Mouse (Mus musculus) layer of hippocampus, adult 8-10 months (tissue): ENCODE data around the gene Luc7l3. TPM values are rescaled to one million over a fixed set of nuclear protein-coding genes. Genes with fewer than 3 reads are reported as not detected.
A peak's percentile ranks its signal among the peaks of the same experiment; 100 is the strongest.

Experiments
- DNase-seq, 2 experiments: peaks; one replicate each; pipeline ENCODE4 v3.0.0; 2022; ENCODE audit warnings: low spot score in 2 of 2
- total RNA-seq, 4 experiments: library from RNA; stranded (reverse); gene quantifications; 2 replicates each; pipeline ENCODE4 v1.2.4; 2022

Gene Luc7l3
- total RNA-seq, 4 experiments from 2014 or later, result 101 to 126 (median 109) TPM

DNA sequence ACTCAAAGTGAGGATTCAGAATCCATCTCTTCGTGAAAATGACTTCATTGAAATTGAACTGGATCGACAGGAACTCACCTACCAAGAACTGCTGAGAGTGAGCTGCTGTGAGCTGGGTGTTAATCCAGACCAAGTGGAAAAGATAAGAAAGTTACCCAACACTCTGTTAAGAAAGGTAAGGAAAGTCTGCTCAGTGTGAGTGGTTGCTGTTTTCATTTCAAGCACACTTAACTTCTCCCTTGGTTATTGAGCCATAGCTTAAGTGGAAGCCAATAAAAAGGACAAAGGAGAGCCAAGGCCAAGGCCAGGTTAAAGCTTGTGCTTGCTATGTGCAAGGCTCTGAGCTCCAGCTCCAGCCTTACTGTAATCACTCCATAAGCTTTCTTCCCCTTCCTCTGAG lies 16.6 kb upstream of the Luc7l3 start:
- DNase-seq, result no peak

DNA sequence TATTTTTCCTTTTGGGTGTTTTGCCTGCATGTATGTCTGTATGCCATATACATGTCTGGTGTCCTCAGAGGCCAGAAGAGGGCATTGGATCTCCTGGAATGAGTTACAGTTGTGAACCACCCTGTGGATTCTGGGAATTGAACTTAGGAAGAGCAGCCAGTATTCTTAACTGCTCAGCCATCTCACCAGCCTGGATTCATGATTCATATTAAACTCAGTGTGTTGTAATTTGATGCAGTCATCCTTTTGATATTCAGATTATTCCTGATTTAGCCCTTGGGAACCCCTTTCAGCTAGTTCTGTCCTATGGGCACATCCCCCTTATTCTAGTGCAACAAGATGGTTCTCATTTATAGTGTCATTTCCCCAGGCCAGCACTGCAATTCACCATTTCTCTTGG lies 14.8 kb upstream of the Luc7l3 start:
- DNase-seq, result no peak

DNA sequence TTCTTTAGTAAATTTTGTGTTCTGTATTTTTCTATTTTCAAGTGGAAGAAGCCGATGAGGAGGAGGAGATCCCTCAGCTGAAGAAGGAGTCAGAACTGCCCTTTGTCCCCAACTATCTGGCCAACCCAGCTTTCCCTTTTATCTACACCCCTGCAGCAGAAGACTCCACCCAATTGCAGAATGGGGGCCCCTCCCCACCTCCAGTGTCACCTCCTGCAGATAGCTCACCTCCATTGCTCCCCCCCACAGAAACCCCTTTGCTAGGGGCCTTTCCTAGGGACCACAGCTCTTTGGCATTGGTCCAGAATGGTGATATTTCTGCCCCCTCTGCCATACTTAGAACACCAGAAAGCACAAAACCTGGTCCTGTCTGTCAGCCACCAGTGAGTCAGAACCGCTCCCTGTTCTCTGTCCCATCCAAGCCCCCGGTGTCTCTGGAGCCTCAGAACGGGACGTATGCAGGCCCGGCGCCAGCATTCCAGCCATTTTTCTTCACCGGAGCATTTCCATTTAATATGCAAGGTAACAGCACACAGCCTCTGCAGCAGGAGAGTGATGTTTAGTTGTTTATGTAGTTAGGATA lies 12.7 kb upstream of the Luc7l3 start:
- no peak for DNase-seq

DNA sequence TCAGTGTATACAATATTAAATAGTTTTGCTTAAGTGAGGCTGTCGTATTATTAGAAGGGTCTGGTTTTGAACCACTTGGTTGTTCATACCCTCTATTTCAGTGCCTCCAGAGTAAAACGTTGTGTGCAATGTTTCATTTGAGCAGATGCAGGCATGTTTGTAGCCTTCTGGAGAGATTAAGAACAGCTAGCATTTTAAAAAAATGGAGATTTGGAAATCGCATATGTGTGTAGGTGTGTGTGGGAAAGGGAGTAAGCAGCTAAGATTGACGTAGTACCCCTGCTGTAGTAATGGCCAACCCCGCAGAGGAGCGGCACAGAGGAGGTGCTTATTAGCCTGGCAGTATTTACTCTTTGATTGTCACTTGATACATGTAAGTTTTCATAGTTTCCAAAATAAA lies 10.9 kb upstream of the Luc7l3 start:
- peak in 1 of 2 experiments; percentile 34 for DNase-seq

DNA sequence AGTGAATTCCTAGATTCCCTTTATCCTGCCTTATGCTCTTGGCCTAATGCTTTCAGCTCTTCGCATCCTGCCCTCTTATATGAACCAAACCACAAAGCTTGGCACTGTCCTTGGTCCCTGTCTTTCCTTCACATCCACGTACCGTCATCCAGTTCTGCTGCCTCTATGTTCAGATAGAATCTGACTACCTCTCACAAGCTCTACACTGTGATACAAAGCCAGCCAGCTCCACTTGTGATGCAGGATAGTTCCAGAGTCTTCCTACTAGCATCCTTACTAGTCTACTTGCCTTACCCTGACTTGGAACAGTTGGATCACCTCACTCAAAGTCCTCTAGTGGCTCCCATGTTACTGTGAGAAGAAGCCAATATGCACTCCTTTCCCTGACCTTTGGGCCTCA lies 8.4 kb upstream of the Luc7l3 start:
- no peak for DNase-seq

DNA sequence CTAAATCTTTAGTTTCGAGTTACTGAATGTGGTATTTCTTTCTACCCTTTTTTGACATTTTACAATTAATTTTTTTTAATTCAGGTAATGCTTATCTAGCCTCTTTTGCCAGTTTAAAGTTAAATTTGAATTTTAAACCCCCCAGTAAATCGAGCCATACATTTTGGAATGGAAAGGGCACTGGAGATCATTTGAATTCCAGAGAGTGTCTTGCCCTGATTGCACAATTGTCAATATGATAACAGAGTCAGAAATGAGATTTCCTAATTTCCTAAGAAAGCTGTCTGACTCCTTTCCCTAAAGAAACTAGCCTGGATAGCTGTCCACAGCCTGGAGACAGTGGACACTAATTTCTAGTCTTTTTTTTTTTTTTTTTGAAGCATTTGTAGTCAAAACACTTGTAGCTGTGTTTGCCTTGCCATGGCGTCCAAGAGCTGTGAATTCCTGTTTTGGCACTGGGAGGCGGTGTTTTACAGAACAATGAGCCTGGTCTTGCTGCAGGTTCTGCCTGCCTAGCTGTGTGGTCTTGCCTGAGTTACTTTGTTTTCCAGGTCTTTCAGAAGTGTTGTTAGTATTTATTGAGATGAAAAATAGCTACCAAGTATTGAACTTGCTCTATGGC lies 7.6 kb upstream of the Luc7l3 start:
- DNase-seq, result peak; percentile 67 to 69

DNA sequence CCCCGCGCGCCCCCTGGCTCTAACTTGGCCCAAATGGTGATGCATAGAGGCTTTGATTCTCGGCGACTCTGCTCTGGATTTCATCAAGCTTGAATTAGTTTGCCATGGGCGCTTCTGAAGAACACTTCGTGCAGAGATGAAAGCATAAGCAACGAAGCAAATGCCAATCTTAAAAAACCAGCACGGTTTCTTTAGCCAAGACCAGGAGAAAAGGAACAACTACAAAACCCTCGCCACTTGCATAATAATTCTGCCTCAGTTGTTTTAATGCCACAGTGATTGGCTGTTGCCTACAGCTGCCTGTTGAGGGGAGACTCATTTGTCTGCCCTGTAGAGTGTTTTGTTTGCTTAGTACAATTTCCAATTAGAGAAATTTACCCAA lies 6.8 kb upstream of the Luc7l3 start:
- DNase-seq, result peak; percentile 30 to 58

DNA sequence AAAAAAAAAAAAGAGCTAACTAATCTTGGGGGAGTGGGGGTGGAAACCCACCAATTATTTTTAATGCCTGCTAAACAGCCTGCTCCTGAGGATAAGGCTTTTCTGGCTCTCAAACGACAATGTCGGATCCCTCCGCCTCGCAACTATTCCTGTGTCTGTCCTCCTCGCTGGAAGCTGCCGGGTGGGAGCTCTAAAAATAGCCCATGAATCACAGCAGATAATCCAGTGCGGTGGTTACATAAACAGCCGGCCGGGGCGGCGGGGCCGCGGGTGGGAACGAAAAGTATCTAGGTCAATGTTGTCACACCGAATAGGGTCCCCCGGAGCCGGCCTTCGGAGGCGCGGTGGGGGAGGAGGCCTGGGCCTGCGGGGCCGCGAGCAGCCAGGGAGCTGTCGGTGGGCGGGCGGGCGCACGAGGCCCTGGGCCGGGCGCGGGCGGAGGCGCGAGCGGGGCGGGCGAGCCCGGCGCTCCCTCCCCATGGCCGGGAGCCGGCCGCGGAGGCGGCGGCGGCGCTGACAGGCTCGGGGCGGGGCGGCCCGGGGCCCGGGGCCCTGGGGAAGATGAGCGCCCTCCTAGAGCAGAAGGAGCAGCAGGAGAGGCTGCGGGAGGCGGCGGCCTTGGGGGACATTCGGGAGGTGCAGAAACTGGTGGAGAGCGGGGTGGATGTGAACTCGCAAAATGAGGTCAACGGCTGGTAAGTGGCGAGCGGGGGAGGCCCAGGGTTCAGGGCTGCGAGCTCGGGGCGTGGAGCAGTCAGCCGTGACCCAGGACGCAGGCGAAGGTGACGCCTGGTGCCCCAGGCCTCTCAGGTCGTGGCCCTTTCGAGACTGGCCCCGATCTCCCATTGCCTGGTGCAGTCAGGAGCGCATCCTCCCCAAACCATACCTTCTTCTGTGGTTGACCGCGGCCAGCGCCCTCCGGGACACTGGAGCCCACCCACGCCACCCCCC lies 6.2 kb upstream of the Luc7l3 start, which contains the start of gene Ankrd40:
TSS of gene Ankrd40 (plus strand) at position 309 of the 951 bp plus-strand sequence.
- DNase-seq, result peak; percentile 97 to 98

DNA sequence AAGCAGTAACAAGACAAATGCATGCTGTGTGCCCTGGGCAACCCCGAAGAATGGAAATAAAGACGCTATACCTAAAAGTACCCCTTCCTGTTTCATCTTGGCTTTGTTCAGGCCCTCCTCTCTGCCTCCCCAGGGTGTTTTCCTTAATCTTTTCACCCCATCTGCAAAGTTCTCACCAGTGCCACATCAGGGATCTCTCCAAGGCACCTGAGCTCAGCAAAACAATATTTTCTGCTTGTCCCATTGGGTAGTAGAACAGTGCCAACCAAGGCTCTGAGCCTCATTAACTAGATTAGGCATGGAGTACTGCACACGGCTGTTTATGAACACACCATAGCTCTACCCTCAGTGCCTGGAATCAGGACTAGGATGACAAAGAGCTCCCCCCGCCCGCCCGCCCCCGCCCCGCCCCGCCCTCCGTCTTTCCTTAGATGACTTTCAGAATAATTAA lies 5.2 kb upstream of the Luc7l3 start:
- no peak for DNase-seq

DNA sequence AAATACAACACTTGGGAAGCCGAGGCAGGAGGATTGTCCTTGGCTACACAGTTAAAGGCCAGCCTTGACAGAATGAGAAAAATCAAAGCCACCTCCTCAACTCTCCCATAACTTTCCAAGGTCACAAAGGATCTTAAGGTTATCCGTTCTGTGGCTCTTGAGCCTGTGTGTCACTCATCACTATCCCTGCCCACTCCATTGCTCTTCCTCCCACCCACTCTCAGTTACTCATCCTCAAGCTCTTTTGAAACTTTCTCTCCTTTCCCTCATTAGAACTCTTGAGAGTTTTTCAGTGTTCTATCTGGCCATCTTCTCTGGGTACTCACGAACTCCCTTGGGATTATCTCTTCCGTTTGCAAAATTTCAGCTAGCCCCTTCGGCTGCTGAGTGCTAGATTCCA lies 2.8 kb upstream of the Luc7l3 start:
- no peak for DNase-seq

DNA sequence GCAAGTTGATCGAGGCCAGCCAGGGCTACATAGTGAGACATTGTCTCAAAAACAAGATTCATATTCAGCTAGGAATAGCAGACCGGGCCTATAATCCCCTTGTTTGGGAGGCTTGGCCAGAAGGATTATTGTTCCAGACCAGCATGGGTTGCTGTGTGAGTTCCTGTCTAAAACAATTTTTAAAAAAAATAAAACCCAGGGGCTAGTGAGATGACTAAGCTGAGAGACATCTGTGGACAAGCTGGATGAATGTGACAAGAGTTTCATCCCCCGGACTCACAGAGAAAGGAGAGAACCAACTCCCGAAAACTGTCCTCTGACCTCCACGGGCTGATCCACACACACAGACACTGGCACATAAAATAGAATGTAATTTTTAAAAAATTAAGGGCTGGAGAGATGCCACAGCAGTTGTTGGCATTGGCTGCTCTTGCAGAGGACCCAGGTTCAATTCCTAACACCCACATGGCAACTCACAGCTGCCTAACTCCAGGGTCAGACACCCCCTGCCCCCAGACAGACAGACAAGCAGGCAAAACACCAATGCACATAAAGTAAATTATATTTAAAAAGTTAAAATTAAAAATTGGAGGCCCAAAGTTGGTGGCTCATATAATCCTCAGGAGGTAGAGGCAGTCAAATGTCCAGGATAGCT lies 1.6 kb upstream of the Luc7l3 start:
- DNase-seq, result no peak

DNA sequence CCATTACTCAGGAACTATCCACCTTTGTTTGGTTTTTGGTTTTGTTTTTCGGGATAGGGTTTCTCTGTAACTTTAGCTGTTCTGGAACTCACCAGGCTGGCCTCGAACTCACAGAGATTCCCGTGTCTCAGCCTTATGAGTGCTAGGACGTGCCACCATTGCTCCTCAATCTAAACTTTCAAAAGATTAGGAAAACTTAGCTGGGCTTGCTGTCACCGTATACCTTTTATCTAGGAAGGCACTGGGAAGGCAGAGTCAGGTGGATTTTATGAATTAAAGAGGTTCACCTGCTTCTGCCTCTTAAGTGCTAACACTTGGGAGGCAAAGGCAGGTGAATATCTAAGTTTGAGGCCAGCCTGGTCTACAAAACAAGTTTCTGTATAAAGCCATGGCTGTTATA lies 848 bp upstream of the Luc7l3 start:
- DNase-seq, result no peak

DNA sequence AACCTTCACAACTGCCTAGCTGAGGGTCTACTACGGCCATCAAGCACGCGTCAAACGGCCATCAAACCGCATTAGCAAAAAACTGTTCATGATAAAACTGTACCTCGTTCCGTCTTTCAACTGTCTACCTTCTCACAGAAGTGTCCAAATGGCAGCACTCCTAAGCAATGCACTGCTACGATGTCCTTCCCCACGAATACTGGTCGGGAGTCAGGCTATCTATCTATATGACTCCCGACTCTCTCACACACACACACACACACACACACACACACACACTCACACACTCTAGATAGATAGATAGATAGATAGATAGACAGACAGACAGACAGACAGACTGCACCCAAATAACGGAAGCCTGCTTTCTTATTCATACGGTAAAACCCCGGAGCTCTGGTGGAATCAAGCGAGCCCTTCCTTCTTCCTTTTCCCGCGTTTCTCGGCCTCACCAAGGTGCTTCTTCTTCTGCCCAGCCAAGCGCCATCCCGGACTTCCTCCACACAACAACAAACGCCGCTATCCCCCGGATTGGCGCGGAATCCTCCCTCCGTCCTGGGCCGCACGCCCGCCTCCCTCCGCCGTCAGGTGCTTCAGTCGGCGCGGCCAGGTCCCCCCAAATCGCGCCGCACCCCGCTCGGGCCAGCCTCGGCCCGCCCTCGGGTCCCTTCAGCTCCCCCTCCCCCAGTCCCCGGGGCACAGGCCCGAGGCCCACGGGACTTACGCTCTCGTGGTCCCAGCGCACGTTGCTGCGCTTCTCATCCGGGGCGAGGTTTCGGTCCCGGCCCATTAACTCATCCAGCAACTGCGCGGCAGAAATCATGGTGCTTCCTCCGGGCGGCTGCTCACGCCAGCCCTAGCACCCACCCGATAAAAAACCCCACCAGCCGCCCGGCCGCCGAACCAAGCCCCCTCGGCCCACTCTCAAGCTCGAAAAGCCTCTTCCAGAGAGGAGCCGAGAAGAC lies 538 bp downstream of the Luc7l3 start:
- no peak for DNase-seq

DNA sequence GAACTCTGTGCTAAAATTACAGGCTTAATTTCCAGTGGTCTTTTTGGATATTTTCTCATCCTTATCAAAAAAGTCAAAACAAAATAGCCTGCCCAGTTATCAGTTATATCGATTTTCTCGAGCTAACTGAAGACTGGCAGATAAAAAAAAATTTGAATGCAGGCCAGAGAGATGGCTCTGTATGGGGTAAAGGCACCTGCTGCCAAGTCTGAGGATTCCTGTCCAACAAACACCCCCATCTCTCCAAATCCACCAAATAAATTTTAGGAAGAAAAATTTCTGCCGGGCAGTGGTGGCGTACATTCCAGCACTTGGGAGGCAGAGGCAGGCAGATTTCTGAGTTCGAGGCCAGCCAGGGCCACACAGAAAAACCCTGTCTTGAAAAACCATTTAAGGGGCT lies 3.7 kb downstream of the Luc7l3 start:
- no peak for DNase-seq

DNA sequence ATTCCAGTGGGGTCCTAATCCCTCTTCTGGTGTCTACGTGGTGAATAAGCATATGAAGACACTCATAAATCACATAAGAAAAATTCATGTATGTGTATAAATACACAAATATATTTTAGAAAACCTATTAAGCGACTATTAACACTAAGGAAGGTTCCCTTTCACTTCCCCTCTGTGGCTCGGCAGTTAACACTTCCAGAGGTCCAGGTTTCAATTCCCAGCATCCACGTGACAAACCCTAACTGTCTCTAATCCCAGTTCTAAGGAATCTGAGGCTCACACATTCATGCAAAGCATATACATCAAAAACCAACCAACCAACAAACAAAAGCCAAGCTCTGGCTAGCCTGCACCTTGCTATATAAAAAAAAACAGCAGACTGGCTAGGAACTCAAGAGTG lies 4.3 kb downstream of the Luc7l3 start:
- no peak for DNase-seq

DNA sequence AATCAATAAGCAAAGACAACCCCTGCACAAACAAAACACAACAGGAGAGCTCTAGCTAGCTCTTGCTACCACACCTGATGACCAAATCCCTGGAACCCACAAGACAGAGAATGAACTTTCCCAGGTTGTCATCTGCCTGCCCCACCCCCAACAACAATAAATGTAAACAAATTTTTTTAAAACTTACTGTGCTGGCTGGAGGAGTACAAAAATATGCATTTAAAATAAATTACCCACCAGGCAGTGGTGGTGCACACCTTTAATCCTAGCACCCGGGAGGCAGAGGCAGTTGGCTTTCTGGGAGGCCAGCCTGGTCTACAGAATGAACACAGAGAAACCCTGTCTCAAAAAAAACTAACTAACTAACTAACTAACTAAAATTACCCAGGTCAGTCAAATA lies 4.8 kb downstream of the Luc7l3 start:
- no peak for DNase-seq

DNA sequence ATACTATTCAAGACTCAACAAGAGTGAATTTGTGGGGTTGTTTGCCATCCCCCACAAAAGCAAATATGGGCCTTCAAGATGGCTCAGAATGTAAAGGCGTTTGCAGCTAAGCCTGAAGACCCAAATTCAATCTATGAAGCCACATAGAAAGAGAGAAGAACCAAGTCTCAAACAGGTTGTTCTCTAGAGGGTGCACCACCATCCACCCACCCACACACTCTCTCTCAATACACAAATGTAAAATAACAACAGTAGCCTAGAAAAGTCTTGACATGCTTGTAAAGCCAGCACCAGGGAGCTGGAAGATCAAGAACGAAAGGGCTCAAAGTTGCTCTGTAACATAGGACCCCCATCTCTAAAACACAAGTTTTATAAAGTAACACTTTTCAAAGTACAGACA lies 5.3 kb downstream of the Luc7l3 start:
- no peak for DNase-seq

DNA sequence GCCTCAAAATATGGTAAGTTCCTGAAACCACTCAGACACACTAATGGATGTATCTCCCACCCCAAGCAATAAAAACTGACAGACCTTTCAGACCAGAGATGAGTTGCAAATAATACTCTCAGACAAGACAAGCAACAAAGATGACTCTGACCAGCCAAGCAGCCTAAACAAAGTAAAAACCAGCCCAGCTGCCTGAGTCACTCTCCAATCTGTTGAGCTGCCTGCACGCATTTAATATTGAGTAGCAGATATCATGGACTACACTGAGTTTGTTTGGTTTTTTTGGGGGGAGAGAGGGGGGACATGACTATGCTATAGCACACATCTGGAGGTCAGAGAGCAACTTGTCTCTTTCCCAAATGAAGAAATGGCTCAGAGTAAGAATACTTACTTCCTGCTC lies 6.5 kb downstream of the Luc7l3 start:
- no peak for DNase-seq

DNA sequence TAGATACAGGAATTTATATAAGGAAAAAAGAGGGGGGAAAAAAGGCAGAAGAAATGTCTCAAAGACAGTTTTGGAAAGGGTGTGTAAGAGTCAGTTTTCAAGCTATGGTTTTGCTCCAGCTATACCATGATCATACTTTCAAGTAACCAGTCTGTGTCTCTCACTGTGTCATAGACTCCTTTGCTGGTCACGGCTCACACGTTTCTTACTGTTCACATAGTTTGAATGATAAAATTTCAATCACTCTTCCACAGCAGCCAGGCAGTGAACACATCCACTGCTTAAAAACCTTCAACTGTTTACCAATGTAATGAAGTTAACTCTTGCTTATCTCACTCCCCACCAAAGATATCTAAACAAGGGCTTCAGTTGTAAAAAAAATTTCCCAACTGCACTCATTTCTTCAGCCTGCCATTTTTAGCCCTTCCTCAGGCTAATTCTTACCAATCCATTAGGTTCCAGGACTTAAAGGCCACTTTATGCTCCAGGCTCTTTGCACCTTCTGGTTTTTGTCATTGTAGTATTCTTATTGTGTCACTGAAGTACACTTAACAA lies 7.6 kb downstream of the Luc7l3 start:
- no peak for DNase-seq

DNA sequence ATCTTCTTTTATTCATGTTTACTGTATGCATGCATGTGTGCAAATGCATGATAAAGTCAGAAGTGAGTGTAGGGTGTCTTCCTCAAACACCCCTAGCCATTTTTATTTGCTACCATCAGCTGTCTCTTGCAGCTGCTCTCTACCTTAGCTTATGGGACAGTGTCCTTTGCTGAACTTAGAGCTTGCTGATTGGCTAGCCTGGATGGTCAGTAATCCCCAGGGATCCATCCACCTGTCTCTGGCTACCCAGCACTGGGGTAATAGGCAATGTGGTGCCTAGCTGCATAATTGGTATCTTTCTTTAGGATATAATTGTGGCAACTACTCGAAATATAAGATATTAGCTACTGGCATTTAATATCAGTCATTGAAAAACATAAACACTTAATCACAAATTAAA lies 9.1 kb downstream of the Luc7l3 start:
- DNase-seq, result no peak
